Mouse (Mus musculus): ENCODE measurements around the gene B4galt3. TPM values are rescaled to one million over a fixed set of nuclear protein-coding genes. Genes with fewer than 3 reads are reported as not detected.
"Not testable (repeated sequence)": the region's sequence is repeated elsewhere in the genome, so short reads cannot be mapped to it uniquely, and the experiment has no call there.

B4galt3 gene
- total and polyA plus RNA-seq, 2 experiments from 2014 or later, result 28.9 to 34.3 TPM

DNA sequence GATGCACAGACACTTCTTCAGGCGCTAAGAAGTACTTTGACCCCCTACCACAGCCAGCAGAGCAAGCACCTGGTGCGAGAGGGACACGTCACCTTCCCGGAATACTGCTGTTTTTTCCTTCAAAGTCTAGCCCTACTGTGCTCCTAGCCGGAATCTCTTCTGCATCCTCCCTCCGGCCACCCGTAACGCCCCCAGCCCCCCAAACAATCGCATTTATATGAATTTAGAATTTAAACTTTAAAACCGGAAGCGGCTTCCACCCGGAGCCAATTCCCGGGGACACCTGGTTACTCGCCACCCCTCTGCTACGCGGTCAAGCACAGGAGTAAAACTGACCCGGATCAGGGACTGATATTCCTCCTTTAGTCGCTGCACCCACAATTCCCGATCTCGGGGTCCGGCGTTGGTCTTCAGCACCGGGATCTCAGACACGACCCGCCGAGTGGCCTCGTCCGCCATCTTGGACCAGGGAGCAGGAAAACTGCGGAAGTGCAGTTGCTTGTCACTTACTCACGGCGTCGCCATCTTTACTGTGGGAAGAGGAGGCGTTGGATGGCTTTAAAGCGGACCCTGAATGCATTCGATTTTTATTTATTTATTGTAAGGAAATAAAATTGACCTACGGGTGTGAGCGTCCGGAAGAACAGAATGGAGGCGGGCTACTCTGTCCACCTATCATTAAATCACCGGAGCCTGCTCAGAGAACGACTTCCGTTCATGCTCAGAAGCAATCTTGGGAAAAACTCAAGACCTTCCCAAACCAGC lies 24.4 kb downstream of the B4galt3 start, which contains the start of gene Ufc1:
Gene Ufc1, minus strand, starts transcription at position 727 of the 765 bp plus-strand sequence.
- Histone ChIP-seq H3K9me3 (replicated peaks; ENCODE audit: control insufficient read depth, low read length) (no peaks in the 10 kb centered on the region), H3K9ac (replicated peaks; ENCODE audit: low read depth, low read length) (peak within 1 kb of the TSS; percentile 76), H3K4me1 (ENCODE audit: control insufficient read depth, insufficient read depth) (peaks cover 9% of the 10 kb centered on the region), H3K27me3 (ENCODE audit: control insufficient read depth, insufficient read depth, low read length) (0 out of 2 replicates have a peak, but pooled peaks cover 7% of the 10 kb centered on the region), H3K27ac (ENCODE audit: low read depth) (peak within 1 kb of the TSS; percentile 89), H3K4me2 (ENCODE audit: low read depth, low read length) (peak within 1 kb of the TSS; percentile 69), H3K4me3 (ENCODE audit: low read depth, low read length) (peak within 1 kb of the TSS; percentile 67), H3K36me3 (replicated peaks; ENCODE audit: control insufficient read depth, insufficient read depth, low read length) (peaks cover 6% of the 10 kb centered on the region)
- WGBS, result under 1% methylated on average over 42 of the region's 42 CpGs
- DNase-seq (ENCODE audit: low spot score), result peak; percentile 92
- ATAC-seq (ENCODE audit: insufficient read depth, low read depth), result peak; percentile 74
- TF ChIP-seq CTCF (IDR thresholded peaks at IDR 0.05; ENCODE audit: low read depth) (no peak), EP300 (IDR thresholded peaks at IDR 0.05; ENCODE audit: low read depth) (0 out of 2 replicates have a peak, but pooled peaks have one; percentile 47)

DNA sequence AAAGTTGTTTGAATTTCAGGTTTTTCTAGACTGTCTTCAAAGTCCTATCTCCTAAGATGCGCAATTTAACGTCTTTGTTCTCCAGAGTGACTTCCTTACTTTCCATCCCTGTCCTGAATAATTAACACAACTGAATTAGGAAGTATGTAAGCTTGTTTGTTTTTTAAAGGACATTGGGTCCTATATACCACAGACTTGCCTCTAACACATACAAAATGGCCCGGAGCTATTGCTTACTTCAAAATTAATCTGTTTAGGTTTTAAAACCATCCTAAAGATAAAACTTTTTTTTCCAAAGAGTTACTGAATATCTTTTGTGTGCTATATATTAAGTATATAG lies 24.9 kb downstream of the B4galt3 start:
- ATAC-seq (ENCODE audit: insufficient read depth, low read depth), result no peak
- WGBS, result 8% methylated on average over 3 of the region's 3 CpGs
- no peak for TF ChIP-seq EP300 (IDR thresholded peaks at IDR 0.05; ENCODE audit: low read depth)
- no peak for TF ChIP-seq CTCF (IDR thresholded peaks at IDR 0.05; ENCODE audit: low read depth)
- Histone ChIP-seq H3K27me3 (ENCODE audit: control insufficient read depth, insufficient read depth, low read length) (0 out of 2 replicates have a peak, but pooled peaks cover 7% of the 10 kb centered on the region), H3K4me1 (ENCODE audit: control insufficient read depth, insufficient read depth) (peaks cover 9% of the 10 kb centered on the region), H3K9ac (replicated peaks; ENCODE audit: low read depth, low read length) (peak overlapping the region; percentile 76), H3K4me3 (ENCODE audit: low read depth, low read length) (peak overlapping the region; percentile 67), H3K4me2 (ENCODE audit: low read depth, low read length) (peak overlapping the region; percentile 62), H3K36me3 (replicated peaks; ENCODE audit: control insufficient read depth, insufficient read depth, low read length) (peaks cover under 1% of the 10 kb centered on the region; the same call in 1 of the 2 replicates), H3K27ac (ENCODE audit: low read depth) (peak overlapping the region; percentile 89), H3K9me3 (replicated peaks; ENCODE audit: control insufficient read depth, low read length) (no peaks in the 10 kb centered on the region)
- no peak for DNase-seq (ENCODE audit: low spot score)

DNA sequence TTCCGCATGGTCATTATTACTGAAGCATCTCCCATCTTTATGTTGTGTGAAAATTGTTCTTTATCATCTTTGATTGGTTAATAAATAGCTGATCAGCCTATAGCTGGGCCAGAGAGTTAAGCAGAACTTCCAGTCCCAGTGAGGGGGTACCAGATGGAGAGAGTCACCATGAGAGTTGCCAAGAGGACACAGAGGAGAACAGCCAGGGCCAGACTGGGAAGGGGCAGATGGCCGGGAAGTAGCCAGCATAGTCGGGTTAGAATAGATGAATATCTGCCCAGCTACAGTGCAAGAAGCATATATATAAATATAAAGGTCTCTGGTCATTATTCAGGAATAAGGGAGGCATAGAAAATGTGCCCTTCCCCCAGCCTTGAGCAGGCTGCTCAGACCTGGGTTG lies 28.1 kb downstream of the B4galt3 start:
- H3K36me3 ChIP-seq (replicated peaks; ENCODE audit: control insufficient read depth, insufficient read depth, low read length), result no peaks in the 10 kb centered on the region
- H3K4me3 ChIP-seq (ENCODE audit: low read depth, low read length), result no peak overlapping the region
- ATAC-seq (ENCODE audit: insufficient read depth, low read depth), result no peak
- TF ChIP-seq EP300 (IDR thresholded peaks at IDR 0.05; ENCODE audit: low read depth), result no peak
- no peak for TF ChIP-seq CTCF (IDR thresholded peaks at IDR 0.05; ENCODE audit: low read depth)
- no peaks in the 10 kb centered on the region for H3K9me3 ChIP-seq (replicated peaks; ENCODE audit: control insufficient read depth, low read length)
- 0 out of 2 replicates have a peak, but pooled peaks cover 7% of the 10 kb centered on the region for H3K27me3 ChIP-seq (ENCODE audit: control insufficient read depth, insufficient read depth, low read length)
- H3K27ac ChIP-seq (ENCODE audit: low read depth), result no peak overlapping the region
- 56% methylated on average over 3 of the region's 3 CpGs for WGBS
- peaks cover 8% of the 10 kb centered on the region for H3K4me1 ChIP-seq (ENCODE audit: control insufficient read depth, insufficient read depth)
- H3K9ac ChIP-seq (replicated peaks; ENCODE audit: low read depth, low read length), result no peak overlapping the region
- no peak overlapping the region for H3K4me2 ChIP-seq (ENCODE audit: low read depth, low read length)
- no peak for DNase-seq (ENCODE audit: low spot score)

DNA sequence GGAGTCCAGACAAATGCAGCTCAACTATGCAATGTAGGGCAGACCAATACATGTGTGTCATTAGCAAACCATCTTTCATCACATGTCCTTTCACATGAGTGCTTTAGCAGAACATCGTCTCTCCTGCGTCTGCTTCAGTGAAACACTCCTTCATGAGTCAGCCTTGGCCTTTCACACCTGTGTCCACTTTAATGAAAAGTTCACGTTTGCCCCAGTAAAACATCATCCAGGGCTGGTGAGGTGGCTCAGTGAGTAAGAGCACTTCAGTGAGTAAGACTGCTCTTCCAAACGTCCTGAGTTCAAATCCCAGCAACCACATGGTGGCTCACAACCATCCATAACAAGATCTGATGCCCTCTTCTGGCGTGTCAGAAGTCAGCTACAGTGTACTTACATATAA lies 36.0 kb downstream of the B4galt3 start:
- H3K9ac ChIP-seq (replicated peaks; ENCODE audit: low read depth, low read length); H3K4me1 ChIP-seq (ENCODE audit: control insufficient read depth, insufficient read depth); H3K9me3 ChIP-seq (replicated peaks; ENCODE audit: control insufficient read depth, low read length); H3K27me3 ChIP-seq (ENCODE audit: control insufficient read depth, insufficient read depth, low read length); DNase-seq (ENCODE audit: low spot score); ATAC-seq (ENCODE audit: insufficient read depth, low read depth); H3K4me2 ChIP-seq (ENCODE audit: low read depth, low read length); H3K36me3 ChIP-seq (replicated peaks; ENCODE audit: control insufficient read depth, insufficient read depth, low read length); H3K4me3 ChIP-seq (ENCODE audit: low read depth, low read length): not testable (repeated sequence)
- 0 out of 2 replicates have a peak overlapping the region, but pooled peaks have one; percentile 7 for H3K27ac ChIP-seq (ENCODE audit: low read depth)
- WGBS, result 69% methylated on average over 5 of the region's 5 CpGs

DNA sequence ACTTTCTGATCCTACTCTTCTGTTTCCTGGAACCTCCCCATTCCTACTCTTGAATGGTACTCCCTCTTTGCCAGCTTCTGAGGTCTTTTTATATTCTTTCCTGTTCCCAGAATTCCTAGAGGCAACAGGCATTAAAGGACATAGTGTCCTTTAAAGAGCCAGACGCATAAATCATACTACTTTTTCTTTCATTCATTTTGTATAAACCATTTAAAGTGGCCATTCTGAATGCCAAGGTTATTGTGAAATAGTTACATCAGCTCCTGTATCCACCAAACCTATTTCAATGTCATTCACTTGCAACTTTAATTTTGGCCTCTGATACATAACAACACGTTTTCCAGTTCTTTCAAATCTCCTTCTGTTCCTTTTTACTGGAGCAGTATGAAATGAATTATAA lies 39.2 kb downstream of the B4galt3 start:
- ATAC-seq (ENCODE audit: insufficient read depth, low read depth), result no peak
- TF ChIP-seq EP300 (IDR thresholded peaks at IDR 0.05; ENCODE audit: low read depth) (no peak), CTCF (IDR thresholded peaks at IDR 0.05; ENCODE audit: low read depth) (no peak)
- WGBS, result 61% methylated on average over 2 of the region's 2 CpGs

More for the DNA sequence above, 39.2 kb downstream of the B4galt3 start:
- DNase-seq (ENCODE audit: low spot score), result no peak
- H3K27me3 ChIP-seq (ENCODE audit: control insufficient read depth, insufficient read depth, low read length), result no peaks in the 10 kb centered on the region
- H3K27ac ChIP-seq (ENCODE audit: low read depth), result no peak overlapping the region
- H3K9me3 ChIP-seq (replicated peaks; ENCODE audit: control insufficient read depth, low read length), result no peaks in the 10 kb centered on the region
- H3K36me3 ChIP-seq (replicated peaks; ENCODE audit: control insufficient read depth, insufficient read depth, low read length), result no peaks in the 10 kb centered on the region
- no peak overlapping the region for H3K9ac ChIP-seq (replicated peaks; ENCODE audit: low read depth, low read length)
- H3K4me2 ChIP-seq (ENCODE audit: low read depth, low read length), result no peak overlapping the region
- no peak overlapping the region for H3K4me3 ChIP-seq (ENCODE audit: low read depth, low read length)
- peaks cover 6% of the 10 kb centered on the region; the same call in 1 of the 2 replicates for H3K4me1 ChIP-seq (ENCODE audit: control insufficient read depth, insufficient read depth)
